Mouse (Mus musculus): ENCODE data around the gene Hils1.

DNA sequence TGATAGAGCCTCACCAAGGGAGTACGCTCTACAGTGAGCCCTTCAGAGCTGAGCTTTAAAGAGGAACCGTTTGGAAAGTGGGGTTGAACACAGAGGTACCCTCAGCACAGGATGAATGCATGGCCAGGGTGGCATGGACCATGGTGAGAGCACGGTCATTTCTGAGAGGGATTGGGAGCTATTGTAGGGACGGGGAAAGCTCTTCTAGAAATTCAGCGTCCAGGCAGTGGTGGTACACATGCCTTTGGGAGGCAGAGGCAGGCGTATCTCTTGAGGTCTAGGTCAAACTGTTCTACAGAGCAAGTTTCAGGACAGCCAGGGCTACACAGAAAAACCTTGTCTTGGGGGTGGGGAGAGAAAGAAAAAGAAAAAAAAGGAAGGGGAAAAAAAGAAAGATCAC lies 29.6 kb downstream of the Hils1 start:
- no peak for TF ChIP-seq CTCF (IDR thresholded peaks at IDR 0.05; ENCODE audit: low read depth)
- no peak for TF ChIP-seq EP300 (optimal IDR thresholded peaks at IDR 0.05)
